Mouse (Mus musculus): ENCODE measurements around the gene Capn15.

Gene Capn15

GRCm38 (mm10) chr17:25992274-25992673 lies 6.7 kb upstream of the Capn15 start:
- DNase-seq: no peak

- DNase-seq: no peak
Measured at GRCm38 (mm10) chr17:25990331-25990730, 4.7 kb upstream of the Capn15 start.

GRCm38 (mm10) chr17:25984556-25985305 lies 865 bp downstream of the Capn15 start:
- peak; percentile 4 for DNase-seq

GRCm38 (mm10) chr17:25984066-25984465 lies 1.5 kb downstream of the Capn15 start:
- DNase-seq: no peak

GRCm38 (mm10) chr17:25982913-25983312 lies 2.7 kb downstream of the Capn15 start:
- DNase-seq: no peak

GRCm38 (mm10) chr17:25980854-25981253 lies 4.7 kb downstream of the Capn15 start:
- no peak for DNase-seq

GRCm38 (mm10) chr17:25979829-25980738 lies 5.5 kb downstream of the Capn15 start:
- no peak for DNase-seq

GRCm38 (mm10) chr17:25970954-25971707 lies 14.5 kb downstream of the Capn15 start:
- no peak for DNase-seq

GRCm38 (mm10) chr17:25970448-25970847 lies 15.1 kb downstream of the Capn15 start:
- peak; percentile 58 for DNase-seq

GRCm38 (mm10) chr17:25968176-25968575 lies 17.4 kb downstream of the Capn15 start:
- no peak for DNase-seq

- no peak for DNase-seq
Measured at GRCm38 (mm10) chr17:25967652-25968051, 17.9 kb downstream of the Capn15 start.

GRCm38 (mm10) chr17:25964271-25964670 lies 21.3 kb downstream of the Capn15 start:
- no peak for DNase-seq

- DNase-seq: no peak
Measured at GRCm38 (mm10) chr17:25962413-25962905, 23.1 kb downstream of the Capn15 start.

- DNase-seq: no peak
Measured at GRCm38 (mm10) chr17:25961566-25961965, 24.0 kb downstream of the Capn15 start.

- no peak for DNase-seq
Measured at GRCm38 (mm10) chr17:25959630-25960467, 25.7 kb downstream of the Capn15 start.

GRCm38 (mm10) chr17:25958771-25959494 lies 26.7 kb downstream of the Capn15 start:
- DNase-seq: no peak

GRCm38 (mm10) chr17:25957586-25958051 lies 28.0 kb downstream of the Capn15 start:
- DNase-seq: peak; percentile 80

- peak; percentile 88 for DNase-seq
Measured at GRCm38 (mm10) chr17:25956631-25957030, 29.0 kb downstream of the Capn15 start.

GRCm38 (mm10) chr17:25956201-25956600 lies 29.4 kb downstream of the Capn15 start:
- peak; percentile 71 for DNase-seq

- no peak for DNase-seq
Measured at GRCm38 (mm10) chr17:25955736-25956135, 29.9 kb downstream of the Capn15 start.

- no peak for DNase-seq
Measured at GRCm38 (mm10) chr17:25954671-25955070, 30.9 kb downstream of the Capn15 start.

Measured in retina, postnatal 1 day (tissue).